7 mouse cellular contexts compared by ENCODE assay signal in genomic region chr7:120201771-120202170, GRCm38 (mm10). TPM values are rescaled to one million over a fixed set of nuclear protein-coding genes. Genes with fewer than 3 reads are reported as not detected.
DNase-seq lines count a peak whose midpoint lies in the region; ATAC-seq lines count a peak whose summit lies in the region.

Crym (minus strand) TSS chr7:120202111.

- no peaks in the 10 kb centered on the region for H3K36me3 ChIP-seq in lung, embryonic 15.5 days
- no peaks in the 10 kb centered on the region for H3K36me3 ChIP-seq in forebrain, embryonic 15.5 days
- H3K36me3 ChIP-seq in midbrain, embryonic 16.5 days (ENCODE audit: control insufficient read depth, insufficient read depth, low read length), result no peaks in the 10 kb centered on the region

- no peak for ATAC-seq in lung, embryonic 15.5 days (ENCODE audit: borderline replicate concordance, extremely low read depth, low FRiP score, low TSS enrichment)
- ATAC-seq in forebrain, embryonic 15.5 days (replicated peaks), result 0 out of 2 replicates have a peak, but pooled peaks have one; percentile 7
- no peak for ATAC-seq in midbrain, embryonic 16.5 days

- no peak for DNase-seq in lung, postnatal 10 days
- peak; percentile 40 to 44 for DNase-seq in layer of hippocampus, postnatal 36 days
- DNase-seq in adipocyte (ENCODE audit: low spot score), result no peak
- no peak for DNase-seq in ovary, postnatal 10 days (ENCODE audit: low spot score)

- peak within 1 kb of the TSS; percentile 17 for H3K4me3 ChIP-seq in lung, embryonic 15.5 days
- H3K4me3 ChIP-seq in forebrain, embryonic 15.5 days, result peak within 1 kb of the TSS; percentile 31
- H3K4me3 ChIP-seq in midbrain, embryonic 16.5 days (ENCODE audit: low read depth, low read length), result peak within 1 kb of the TSS; percentile 36

- no peak within 1 kb of the TSS for H3K27ac ChIP-seq in lung, embryonic 15.5 days
- H3K27ac ChIP-seq in forebrain, embryonic 15.5 days (replicated peaks), result no peak within 1 kb of the TSS
- no peak within 1 kb of the TSS for H3K27ac ChIP-seq in midbrain, embryonic 16.5 days (ENCODE audit: low read length)

- H3K9ac ChIP-seq in lung, embryonic 15.5 days, result no peak within 1 kb of the TSS
- H3K9ac ChIP-seq in forebrain, embryonic 15.5 days (replicated peaks), result 0 out of 2 replicates have a peak within 1 kb of the TSS, but pooled peaks have one; percentile 7
- H3K9ac ChIP-seq in midbrain, embryonic 16.5 days (ENCODE audit: low read depth, low read length), result peak within 1 kb of the TSS; percentile 40

- H3K9me3 ChIP-seq in lung, embryonic 15.5 days, result no peaks in the 10 kb centered on the region
- no peaks in the 10 kb centered on the region for H3K9me3 ChIP-seq in forebrain, embryonic 15.5 days
- no peaks in the 10 kb centered on the region for H3K9me3 ChIP-seq in midbrain, embryonic 16.5 days (replicated peaks; ENCODE audit: control insufficient read depth, low read length, poor library complexity, severe bottlenecking)

- H3K4me1 ChIP-seq in lung, embryonic 15.5 days, result peaks cover 15% of the 10 kb centered on the region
- H3K4me1 ChIP-seq in forebrain, embryonic 15.5 days, result peaks cover 6% of the 10 kb centered on the region; the same call in 1 of the 2 replicates
- H3K4me1 ChIP-seq in midbrain, embryonic 16.5 days (ENCODE audit: control insufficient read depth, insufficient read depth, low read length), result peaks cover 9% of the 10 kb centered on the region

- H3K27me3 ChIP-seq in lung, embryonic 15.5 days, result peaks cover 28% of the 10 kb centered on the region
- peaks cover 46% of the 10 kb centered on the region for H3K27me3 ChIP-seq in forebrain, embryonic 15.5 days
- peaks cover 21% of the 10 kb centered on the region for H3K27me3 ChIP-seq in midbrain, embryonic 16.5 days (ENCODE audit: control insufficient read depth, insufficient read depth, low read depth, low read length)

- H3K4me2 ChIP-seq in lung, embryonic 15.5 days, result peak within 1 kb of the TSS; percentile 60
- H3K4me2 ChIP-seq in forebrain, embryonic 15.5 days (replicated peaks), result peak within 1 kb of the TSS; percentile 40
- peak within 1 kb of the TSS; percentile 63 for H3K4me2 ChIP-seq in midbrain, embryonic 16.5 days (ENCODE audit: low read length)

- WGBS in lung, embryonic 15.5 days, result 4% methylated on average over 26 of the region's 26 CpGs
- 3% methylated on average over 26 of the region's 26 CpGs for WGBS in forebrain, embryonic 15.5 days
- 3% methylated on average over 26 of the region's 26 CpGs for WGBS in midbrain, embryonic 16.5 days

RNA-seq across cellular contexts. Expression of gene Crym, which starts in this region (rescaled TPM):
- 4.3 and 4.4 TPM in 2 replicates for polyA plus RNA-seq in lung, embryonic 15.5 days (2015; fragmentation: Nextera tagmentation; extraction: Ambion mirVana)
- polyA plus RNA-seq in forebrain, embryonic 15.5 days (2015; fragmentation: Nextera tagmentation; extraction: Ambion mirVana), result 44.5 and 44.6 TPM in 2 replicates
- total RNA-seq in layer of hippocampus, postnatal 36 days (2021), result 100 to 1,000 TPM; 243 to 266 TPM
- 19.0 and 32.3 TPM in 2 replicates for polyA plus RNA-seq in midbrain, embryonic 16.5 days (2015; fragmentation: Nextera tagmentation; extraction: Ambion mirVana)

Comparison
In these comparisons a context has a peak if more than half of its experiments do, and no peak if none do; other contexts are left out.
1. DNase-seq: peak in layer of hippocampus, postnatal 36 days (2 of 2); none in lung, postnatal 10 days (single experiment), adipocyte (single experiment) and ovary, postnatal 10 days (single experiment).
2. Peak in every context shown above with its lines, with median percentiles within 50 percentile points of each other: H3K4me2 ChIP-seq and H3K4me3 ChIP-seq.